Mouse (Mus musculus): ENCODE results near the gene Iqcj. TPM values are rescaled to one million over a fixed set of nuclear protein-coding genes. Genes with fewer than 3 reads are reported as not detected.

Gene Iqcj
- total RNA-seq (2021), result not detected
- long read RNA-seq, experiment 1, result 0 reads
- long read RNA-seq, experiment 2, result 0 reads

DNA sequence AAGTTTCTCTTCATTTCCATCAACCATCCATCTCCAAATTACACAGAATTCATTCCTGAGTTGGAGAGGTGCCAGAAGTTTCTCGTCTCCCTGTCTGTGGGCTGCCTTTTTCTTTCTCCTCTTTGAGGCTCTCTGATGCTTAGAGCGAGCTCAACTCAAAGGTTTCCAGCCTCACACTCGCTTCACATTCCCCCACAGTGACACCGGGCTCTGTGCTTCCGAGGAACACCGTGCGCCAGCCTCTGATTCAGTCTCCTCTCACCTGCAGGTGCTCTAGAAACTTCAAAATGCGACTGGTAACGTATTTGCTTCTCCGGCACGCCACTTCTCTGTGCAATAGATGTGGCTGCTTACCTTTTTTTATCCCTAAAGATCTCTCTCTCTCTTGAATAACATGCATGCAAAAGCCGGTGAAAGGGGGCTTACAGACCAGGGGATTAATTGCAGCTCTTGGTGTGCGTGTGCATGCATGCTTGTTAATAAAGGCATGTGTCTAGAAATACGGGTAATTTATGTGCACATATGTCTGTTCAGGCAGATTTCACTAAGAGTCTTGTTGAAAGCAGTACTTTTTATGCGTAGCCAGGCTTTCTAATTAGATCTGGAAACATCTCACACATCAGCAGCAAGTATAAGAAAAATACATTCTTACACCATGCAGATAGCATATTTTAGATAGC, at the start of gene Iqcj, which contains the start of gene Iqschfp:
TSS of gene Iqcj (plus strand) at position 195 of the 680 bp plus-strand sequence.
TSS of gene Iqschfp (plus strand) at position 207 of the 680 bp plus-strand sequence.
- intact Hi-C loops (cut with DNase I), result no loop called here
- no peak for DNase-seq

DNA sequence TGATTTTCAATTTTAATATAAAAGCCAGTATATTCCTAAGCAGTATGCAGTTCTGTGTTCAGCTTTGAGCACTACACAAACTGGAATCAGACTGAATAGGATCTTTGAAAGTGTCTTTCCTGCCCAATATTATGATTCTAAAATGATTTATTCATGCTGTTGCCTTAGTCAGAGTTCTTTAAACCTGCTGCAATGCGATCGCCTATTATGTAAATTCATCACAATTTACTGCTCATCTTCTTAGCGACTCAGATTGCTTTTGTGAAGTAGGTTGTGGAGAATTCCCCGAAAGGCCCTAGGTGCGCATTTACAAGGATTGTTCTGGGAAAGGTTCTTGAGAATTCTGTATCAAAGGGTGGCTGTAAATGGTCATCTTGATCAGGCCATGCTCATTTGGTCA, 39.6 kb upstream of the Iqcj start:
- intact Hi-C loops (cut with DNase I), result no loop called here
- no peak for DNase-seq

DNA sequence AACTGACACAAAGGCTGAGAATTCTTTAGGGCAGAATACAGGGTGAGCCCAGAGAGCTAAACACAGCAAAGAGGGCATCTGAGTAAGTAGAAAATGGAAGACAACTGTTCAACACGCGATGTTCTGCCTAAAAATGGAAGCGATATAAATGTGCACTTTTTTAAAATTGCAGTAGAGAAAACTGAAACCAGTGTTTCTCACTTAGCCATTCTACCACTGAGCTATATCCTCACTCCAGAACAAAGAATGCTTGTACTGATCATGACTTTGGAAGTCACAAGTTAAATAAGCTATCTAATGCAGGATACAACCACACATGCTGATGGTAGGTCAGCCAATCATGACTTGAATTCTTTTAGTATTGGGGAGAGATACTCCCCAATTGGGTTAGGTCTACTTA, 30.5 kb upstream of the Iqcj start:
- intact Hi-C loops (cut with DNase I), result no loop called here

DNA sequence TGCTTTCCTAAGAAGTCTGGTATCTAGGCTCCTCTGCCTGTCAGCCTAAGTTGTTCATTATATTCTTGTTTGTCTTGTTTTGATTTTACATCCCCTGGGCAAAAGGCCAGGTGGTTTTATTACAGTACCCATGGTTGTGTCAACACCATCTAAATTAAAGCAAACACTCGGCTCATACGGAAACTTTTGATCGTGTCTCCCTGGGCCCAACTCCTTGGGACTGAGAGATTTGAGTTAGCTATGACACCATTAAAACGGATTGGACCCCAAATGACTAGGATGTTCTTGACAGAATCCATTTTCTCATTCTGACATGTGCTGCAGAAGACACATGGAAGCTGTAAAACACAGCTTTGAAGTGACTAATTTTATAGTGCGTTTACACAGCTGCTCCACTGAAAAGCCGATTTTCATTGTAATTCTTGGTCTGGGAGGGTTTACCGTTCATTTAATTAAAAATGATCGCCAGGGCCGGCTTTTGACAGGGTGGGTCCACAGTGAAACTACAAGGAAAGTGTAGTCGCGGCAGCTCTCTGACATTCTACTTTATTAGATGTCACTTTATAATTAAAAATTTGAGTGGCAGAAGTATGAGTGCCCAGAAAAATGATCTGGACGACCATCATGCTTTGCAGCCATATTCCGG, 24.5 kb upstream of the Iqcj start:
- intact Hi-C loops (cut with DNase I), result no loop called here
- no peak for DNase-seq

More for the DNA sequence above, 30.5 kb upstream of the Iqcj start:
- no peak for DNase-seq

- DNase-seq, result no peak
- intact Hi-C loops (cut with DNase I), result no loop called here
These were observed 22.6 kb upstream of the Iqcj start for GRCm38 (mm10) chr3:67869424-67869823.

- intact Hi-C loops (cut with DNase I), result no loop called here
- no peak for DNase-seq
These were observed 14.8 kb upstream of the Iqcj start for GRCm38 (mm10) chr3:67877253-67877652.

DNA sequence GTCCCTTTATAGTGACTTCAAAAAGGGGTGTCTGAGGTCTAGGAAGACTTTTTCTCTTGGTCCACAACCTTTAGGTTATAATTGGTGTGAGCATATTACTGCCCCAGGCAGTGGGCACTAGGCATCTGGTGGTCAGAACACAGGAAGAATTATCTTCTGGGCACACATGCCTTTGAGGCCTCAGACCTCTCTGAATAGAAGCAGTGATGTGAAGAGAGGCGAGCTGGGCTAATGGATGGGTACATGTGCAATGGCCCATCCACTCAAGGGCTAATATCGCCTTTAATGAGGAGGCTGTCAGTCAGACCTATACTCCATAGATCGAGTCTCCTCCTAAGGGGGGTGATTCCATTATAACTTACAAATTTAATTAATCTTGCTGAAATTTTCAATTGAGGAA, 7.7 kb upstream of the Iqcj start:
- intact Hi-C loops (cut with DNase I), result no loop called here
- DNase-seq, result no peak

DNA sequence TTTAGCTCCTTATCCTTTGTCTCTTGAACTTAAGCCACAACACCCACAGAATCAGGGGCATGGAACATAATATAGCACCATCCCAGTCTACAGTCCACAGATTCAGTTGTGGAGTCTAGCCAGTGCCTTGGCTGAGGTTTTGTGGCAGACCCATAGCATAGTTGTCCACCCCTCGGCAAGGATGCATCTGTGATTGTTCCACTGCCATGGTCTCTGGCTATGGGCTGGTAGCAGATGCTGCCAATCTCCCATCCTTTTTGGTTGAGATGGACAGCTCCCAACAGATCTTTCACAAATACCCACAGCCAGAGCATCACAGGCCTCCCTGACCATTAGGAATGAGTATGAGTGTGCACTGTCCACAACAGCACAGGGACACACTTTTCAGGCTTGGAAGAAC, 5.8 kb upstream of the Iqcj start:
- DNase-seq, result no peak
- intact Hi-C loops (cut with DNase I), result no loop called here

GRCm38 (mm10) chr3:67887251-67887650, 4.8 kb upstream of the Iqcj start:
- intact Hi-C loops (cut with DNase I), result no loop called here
- no peak for DNase-seq

- no peak for DNase-seq
- intact Hi-C loops (cut with DNase I), result no loop called here
These were observed 748 bp downstream of the Iqcj start for GRCm38 (mm10) chr3:67892768-67893167.

DNA sequence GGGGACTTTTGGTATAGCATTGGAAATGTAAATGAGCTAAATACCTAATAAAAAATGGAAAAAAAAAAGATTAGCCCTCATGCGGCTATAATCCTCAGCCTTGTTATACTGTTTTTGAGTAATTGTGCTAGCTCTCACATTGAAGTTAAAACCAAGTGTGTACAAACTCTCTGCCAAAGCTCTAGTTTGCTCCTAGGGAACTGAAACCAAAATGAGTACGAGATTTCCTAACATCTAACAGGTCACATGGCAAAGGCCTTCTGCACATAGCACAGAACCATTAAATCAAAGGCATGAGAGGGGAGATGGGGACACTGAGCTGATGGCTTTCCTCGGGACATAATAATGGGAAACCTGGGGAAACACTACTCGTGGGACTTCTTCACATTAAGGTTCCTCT, 10.5 kb downstream of the Iqcj start:
- intact Hi-C loops (cut with DNase I), result no loop called here
- DNase-seq, result no peak

GRCm38 (mm10) chr3:67908586-67908985, 16.6 kb downstream of the Iqcj start:
- intact Hi-C loops (cut with DNase I), result no loop called here
- no peak for DNase-seq

DNA sequence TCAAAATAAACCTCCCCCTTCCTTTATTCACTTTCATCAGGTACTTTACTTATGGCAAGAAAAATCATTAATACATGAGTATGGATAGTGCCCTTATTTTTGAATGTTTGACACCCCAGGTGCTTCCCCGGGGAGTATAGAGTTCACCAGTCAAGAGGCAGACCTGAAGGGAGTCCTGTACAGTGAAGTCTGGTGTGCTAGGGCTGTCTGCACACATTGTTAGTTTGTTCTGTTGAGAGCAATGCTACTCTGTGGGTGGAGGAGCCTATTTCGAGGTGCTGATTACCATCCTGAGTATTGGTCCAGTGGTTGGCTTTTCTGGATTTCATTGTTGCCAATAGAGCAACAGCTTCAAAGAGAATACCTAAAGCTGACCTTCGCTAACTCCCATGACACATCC, 26.1 kb downstream of the Iqcj start:
- intact Hi-C loops (cut with DNase I), result no loop called here
- DNase-seq, result no peak

GRCm38 (mm10) chr3:67918634-67919259, 26.7 kb downstream of the Iqcj start:
- intact Hi-C loops (cut with DNase I), result no loop called here
- DNase-seq, result no peak

DNA sequence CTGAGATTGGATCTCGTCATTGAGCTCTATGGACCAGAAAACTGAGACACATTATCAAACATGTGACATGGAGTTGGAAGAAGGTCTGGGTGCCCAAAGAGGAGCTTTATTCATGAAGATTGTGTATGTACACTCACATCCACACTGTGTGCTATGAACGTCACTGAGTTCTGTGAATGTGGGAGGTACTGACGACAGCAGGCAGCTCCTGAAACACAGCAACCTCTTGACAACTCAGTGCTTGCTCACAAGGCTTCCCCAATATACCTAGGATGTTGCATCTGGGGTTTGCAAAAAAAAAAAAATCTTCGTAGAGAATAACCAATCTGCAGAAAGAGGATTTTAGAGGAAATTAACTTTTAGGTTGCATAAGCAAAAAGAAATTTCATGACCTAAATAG, 31.1 kb downstream of the Iqcj start:
- intact Hi-C loops (cut with DNase I), result no loop called here
- DNase-seq, result no peak

DNA sequence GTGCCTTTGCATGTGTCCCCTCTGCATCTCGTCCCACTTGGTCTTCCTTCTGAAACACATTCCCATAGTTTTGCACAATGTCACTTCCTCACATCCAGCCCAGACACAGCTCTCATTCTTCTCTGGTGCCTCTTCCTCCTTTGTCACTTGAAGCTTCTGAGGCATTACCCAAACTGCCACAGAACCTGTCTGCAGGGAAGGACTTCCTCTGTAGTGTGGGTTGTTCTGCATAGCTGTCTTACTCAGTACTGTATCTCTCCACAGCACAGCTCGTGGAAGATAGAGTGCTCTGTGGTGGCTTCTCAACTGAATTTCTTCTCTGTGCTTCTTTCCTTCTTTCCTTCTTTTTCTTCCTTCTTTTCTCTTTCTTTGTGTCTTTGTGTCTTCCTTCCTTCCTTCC, 33.4 kb downstream of the Iqcj start:
- no peak for DNase-seq
- intact Hi-C loops (cut with DNase I), result no loop called here

DNA sequence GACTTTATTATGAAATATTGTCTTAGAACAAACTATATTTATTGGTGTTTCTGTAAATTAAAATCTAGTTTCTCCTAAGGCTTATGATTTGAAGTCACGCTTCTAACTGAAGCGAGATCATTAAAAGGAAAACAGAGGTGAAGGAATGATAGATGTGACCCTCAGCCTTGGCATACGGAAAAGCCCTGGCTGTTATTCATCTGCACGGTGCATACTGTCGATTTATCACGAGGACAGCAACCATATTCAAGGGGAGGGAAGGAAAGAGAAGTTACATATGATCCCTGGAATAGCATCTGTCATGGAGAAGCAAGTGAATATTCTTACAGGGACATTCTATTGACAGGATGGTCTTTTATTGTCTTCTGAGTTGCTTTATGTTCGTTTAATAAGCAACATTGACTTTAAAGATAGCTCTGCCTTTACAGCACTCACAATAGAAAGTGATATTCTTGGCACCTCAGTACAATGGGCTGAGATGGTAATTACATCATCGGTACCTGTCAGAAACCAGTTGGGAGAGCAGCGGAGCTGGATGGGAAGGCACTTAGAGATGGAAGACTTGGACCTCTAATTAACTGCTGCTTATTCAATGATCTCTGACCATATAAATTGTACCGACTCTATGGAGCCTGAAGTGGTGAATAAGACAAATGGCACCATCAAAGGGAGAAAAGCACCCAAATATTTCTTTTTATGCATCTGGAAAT, 38.6 kb downstream of the Iqcj start:
- DNase-seq, result no peak
- intact Hi-C loops (cut with DNase I), result no loop called here

- DNase-seq, result no peak
- intact Hi-C loops (cut with DNase I), result no loop called here
These were observed 39.2 kb downstream of the Iqcj start for GRCm38 (mm10) chr3:67931181-67931580.

DNA sequence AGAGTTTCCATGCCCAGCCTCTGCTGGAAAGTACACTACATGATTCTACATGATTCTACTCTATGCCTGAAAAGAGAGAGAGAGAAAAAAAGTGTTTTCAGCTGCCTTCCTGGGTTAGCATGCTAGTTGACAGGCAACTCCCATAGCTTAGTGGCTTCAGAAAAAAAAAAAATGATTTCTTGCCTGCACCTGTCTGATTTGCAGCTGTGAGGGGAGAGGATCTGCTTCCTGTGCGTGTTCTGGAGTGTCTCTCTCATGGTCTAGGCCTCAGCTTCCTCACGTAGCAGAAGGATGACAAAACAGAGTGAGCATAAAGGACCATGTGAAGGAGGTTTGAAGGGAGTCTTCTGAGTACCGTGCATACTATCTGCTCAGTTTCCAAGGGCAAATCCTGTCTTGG, 39.9 kb downstream of the Iqcj start:
- intact Hi-C loops (cut with DNase I), result no loop called here
- no peak for DNase-seq

GRCm38 (mm10) chr3:67935829-67936228, 43.8 kb downstream of the Iqcj start:
- intact Hi-C loops (cut with DNase I), result no loop called here
- DNase-seq, result no peak

DNA sequence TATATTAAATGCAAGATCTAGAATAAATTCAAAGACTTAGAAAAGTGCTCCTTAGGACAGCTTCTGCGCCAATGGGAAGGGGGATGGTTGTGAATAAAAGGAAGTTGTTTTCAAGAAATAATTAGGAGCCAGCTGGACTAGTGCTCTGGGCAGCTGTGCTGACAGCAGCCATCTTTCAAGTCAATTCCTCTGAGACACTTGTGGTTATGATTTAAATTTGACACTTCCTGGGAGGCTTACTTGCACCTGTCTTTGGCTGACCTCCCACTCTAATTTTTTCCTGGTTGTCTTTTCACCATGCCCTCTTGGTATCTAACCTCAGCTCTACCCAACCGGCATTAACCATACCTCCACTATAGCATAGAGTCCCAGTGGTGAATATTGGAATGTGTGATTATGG, 55.0 kb downstream of the Iqcj start:
- intact Hi-C loops (cut with DNase I), result no loop called here
- no peak for DNase-seq
